ENCODE assay signal across 10 mouse cellular contexts in the genomic region with DNA sequence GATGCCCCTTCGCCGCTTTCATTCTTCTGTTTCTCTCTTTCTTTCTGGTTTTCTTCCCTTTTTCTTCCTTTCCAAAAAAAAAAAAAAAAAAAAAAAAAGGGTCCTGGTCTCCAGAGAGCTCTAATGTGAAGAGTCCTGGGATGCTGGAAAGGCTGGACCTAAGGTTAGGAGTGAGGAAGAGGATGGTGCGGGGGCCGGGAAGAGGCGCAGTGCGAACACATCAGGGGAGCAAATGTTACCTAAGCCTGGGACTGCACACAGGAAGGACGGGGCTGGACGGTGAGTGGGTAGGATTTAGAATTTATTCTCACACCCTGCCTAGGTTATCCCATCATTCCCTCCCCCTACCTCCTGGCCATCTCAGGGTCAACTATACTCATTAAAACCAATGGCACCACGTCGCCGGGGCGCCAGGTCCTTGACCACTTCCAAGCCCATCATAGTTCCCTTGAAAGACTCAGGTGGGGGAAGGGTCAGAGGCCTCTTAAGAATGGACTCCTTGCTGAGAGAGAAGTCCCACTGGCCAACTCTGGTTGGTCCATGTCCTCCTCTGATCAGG. TPM values are rescaled to one million over a fixed set of nuclear protein-coding genes. Genes with fewer than 3 reads are reported as not detected.
DNase-seq lines count a peak whose midpoint lies in the region; ATAC-seq and TF ChIP-seq lines count a peak whose summit lies in the region.
"Had no signal": no experiment of that assay in that cellular context is flagged by ENCODE, and none has a peak within 500 bp of the region (broad histone marks: within the 10 kb centered on the region; RNA-seq: fewer than 3 reads in every experiment).

No protein-coding gene starts in this region.

- H3K36me3 ChIP-seq in heart, embryonic 10.5 days = no peaks in the 10 kb centered on the region
- no peaks in the 10 kb centered on the region for H3K36me3 ChIP-seq in E14TG2a.4 (ENCODE audit: insufficient read depth, low read length)
- H3K36me3 ChIP-seq in forebrain, embryonic 13.5 days (ENCODE audit: poor library complexity, severe bottlenecking) = 0 out of 2 replicates have a peak, but pooled peaks cover 5% of the 10 kb centered on the region
- H3K36me3 ChIP-seq in limb, embryonic 15.5 days = peaks cover 19% of the 10 kb centered on the region

- no peak for TF ChIP-seq CTCF in E14TG2a.4 (conservative IDR thresholded peaks at IDR 0.05; ENCODE audit: low read length)

- DNase-seq in heart, embryonic 10.5 days (ENCODE audit: low spot score) = no peak
- no peak for DNase-seq in heart, postnatal 25 days (ENCODE audit: low spot score)
- DNase-seq in adrenal gland, postnatal 25 days = no peak
- no peak for DNase-seq in cerebellum, postnatal 4 days (ENCODE audit: low spot score in 2 of 2)
- DNase-seq: kidney, adult 11 months had no signal

- intact Hi-C loops in heart, postnatal 25 days (cut with DNase I) = no loop called here

- H3K4me2 ChIP-seq in forebrain, embryonic 13.5 days = peak overlapping the region; percentile 59
- peak overlapping the region; percentile 27; the same call in 1 of the 2 replicates for H3K4me2 ChIP-seq in limb, embryonic 15.5 days

- no peaks in the 10 kb centered on the region for H3K27me3 ChIP-seq in heart, embryonic 10.5 days (ENCODE audit: insufficient read depth, poor library complexity, severe bottlenecking)
- H3K27me3 ChIP-seq in E14TG2a.4 (ENCODE audit: insufficient read depth, low read length) = peaks cover 20% of the 10 kb centered on the region
- no peaks in the 10 kb centered on the region for H3K27me3 ChIP-seq in forebrain, embryonic 13.5 days
- H3K27me3 ChIP-seq in limb, embryonic 15.5 days = no peaks in the 10 kb centered on the region

- peak; percentile 48 for ATAC-seq in forebrain, embryonic 13.5 days
- no peak for ATAC-seq in limb, embryonic 15.5 days (ENCODE audit: insufficient number of reproducible peaks, low FRiP score, low TSS enrichment, low read depth)
- ATAC-seq in erythroblast, adult 5-6 weeks (replicated peaks; ENCODE audit: low FRiP score, poor library complexity, severe bottlenecking) = no peak

- H3K4me3 ChIP-seq in heart, embryonic 10.5 days = peak overlapping the region; percentile 52
- H3K4me3 ChIP-seq in E14TG2a.4 (replicated peaks; ENCODE audit: low read length) = peak overlapping the region; percentile 49
- peak overlapping the region; percentile 32 for H3K4me3 ChIP-seq in forebrain, embryonic 13.5 days
- peak overlapping the region; percentile 11; the same call in 1 of the 2 replicates for H3K4me3 ChIP-seq in limb, embryonic 15.5 days

- no peaks in the 10 kb centered on the region for H3K9me3 ChIP-seq in heart, embryonic 10.5 days
- H3K9me3 ChIP-seq in E14TG2a.4 (ENCODE audit: low read length) = no peaks in the 10 kb centered on the region
- H3K9me3 ChIP-seq in forebrain, embryonic 13.5 days (replicated peaks) = no peaks in the 10 kb centered on the region
- H3K9me3 ChIP-seq in limb, embryonic 15.5 days = no peaks in the 10 kb centered on the region

- peak overlapping the region; percentile 36; the same call in 1 of the 2 replicates for H3K27ac ChIP-seq in heart, embryonic 10.5 days
- peak overlapping the region; percentile 97 for H3K27ac ChIP-seq in forebrain, embryonic 13.5 days
- H3K27ac ChIP-seq in limb, embryonic 15.5 days = peak overlapping the region; percentile 54
- H3K27ac ChIP-seq: liver, embryonic 14.5 days had no signal

- 33% methylated on average over 12 of the region's 12 CpGs for WGBS in heart, embryonic 10.5 days
- WGBS in forebrain, embryonic 13.5 days = 7% methylated on average over 12 of the region's 12 CpGs
- 40% methylated on average over 12 of the region's 12 CpGs for WGBS in limb, embryonic 15.5 days

- peak overlapping the region; percentile 58 for H3K9ac ChIP-seq in forebrain, embryonic 13.5 days
- peak overlapping the region; percentile 20; the same call in 1 of the 2 replicates for H3K9ac ChIP-seq in limb, embryonic 15.5 days
- H3K9ac ChIP-seq: liver, embryonic 14.5 days had no signal

- peaks cover 57% of the 10 kb centered on the region for H3K4me1 ChIP-seq in heart, embryonic 10.5 days
- peaks cover 50% of the 10 kb centered on the region for H3K4me1 ChIP-seq in E14TG2a.4 (replicated peaks; ENCODE audit: low read depth, low read length)
- H3K4me1 ChIP-seq in forebrain, embryonic 13.5 days = peaks cover 94% of the 10 kb centered on the region
- peaks cover 80% of the 10 kb centered on the region for H3K4me1 ChIP-seq in limb, embryonic 15.5 days

RNA-seq across cellular contexts. Expression of gene Boc, which starts 27.4 kb away (rescaled TPM):
- 5.4 and 8.7 TPM in 2 replicates for polyA plus RNA-seq in heart, embryonic 10.5 days (2016; fragmentation: Nextera tagmentation; extraction: Ambion mirVana)
- total RNA-seq in heart, postnatal 25 days (2021) = 1 to 10 TPM; 4.5 to 5.8 TPM
- polyA plus RNA-seq in forebrain, embryonic 13.5 days (2015; fragmentation: Nextera tagmentation; extraction: Ambion mirVana) = 20.6 and 21.2 TPM in 2 replicates
- polyA plus RNA-seq in limb, embryonic 15.5 days (2015; fragmentation: Nextera tagmentation; extraction: Ambion mirVana) = 56.1 and 57.6 TPM in 2 replicates
- total RNA-seq in adrenal gland, postnatal 25 days (2021) = 55.9 and 68.4 TPM in 2 replicates
- total RNA-seq in erythroblast, adult 5-6 weeks (2015; ENCODE audit: low replicate concordance) = not detected in 2 replicates
- not detected in 2 replicates for total RNA-seq in erythroblast, adult 5-6 weeks (2017; ENCODE audit: low replicate concordance)

Comparison
In these comparisons a context has a peak if more than half of its experiments do, and no peak if none do; other contexts are left out.
1. H3K27ac ChIP-seq: peak in every context shown above with its lines; median percentile 97 in forebrain, embryonic 13.5 days; 54 in limb, embryonic 15.5 days; 36 in heart, embryonic 10.5 days.
2. RNA of gene Boc, which starts 27.4 kb away (total RNA-seq): 55.9 to 68.4 TPM in adrenal gland, postnatal 25 days and 4.5 to 5.8 TPM in heart, postnatal 25 days; not detected in erythroblast, adult 5-6 weeks; every median in the first group is over 4 times any median in the second.
3. Peak in every context shown above with its lines, with median percentiles within 50 percentile points of each other: H3K4me3 ChIP-seq.